Mouse (Mus musculus): ENCODE data around the gene Emc6. TPM values are rescaled to one million over a fixed set of nuclear protein-coding genes. Genes with fewer than 3 reads are reported as not detected.

Emc6 gene
- total RNA-seq, 2 experiments from 2014 or later, result 78.3 to 84.4 TPM

DNA sequence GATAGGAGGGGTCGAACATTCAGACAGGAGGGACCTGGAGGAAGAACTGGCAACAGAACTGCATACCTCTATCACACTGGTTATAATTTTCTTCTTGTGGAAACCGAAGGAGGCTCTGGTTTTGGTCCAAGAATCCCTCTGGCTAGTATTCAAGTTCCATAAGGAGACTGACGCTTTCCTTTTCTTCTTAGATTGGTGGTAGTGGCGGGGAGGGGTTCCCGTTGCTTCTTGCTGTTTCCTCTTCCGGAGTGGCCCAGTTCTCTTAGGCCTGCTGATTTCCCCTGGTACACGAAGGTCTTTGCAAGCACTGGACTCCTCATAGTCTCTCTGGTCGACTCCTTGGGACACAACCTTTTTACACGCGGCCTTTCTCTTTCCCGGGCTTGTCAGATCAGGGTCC is 39.7 kb downstream of the Emc6 start:
- DNase-seq (ENCODE audit: low spot score), result no peak
- intact Hi-C loops (cut with DNase I), result loop anchor here (5.0 kb wide), 2 partner anchors 35 to 145 kb away; no protein-coding TSS in a partner anchor

DNA sequence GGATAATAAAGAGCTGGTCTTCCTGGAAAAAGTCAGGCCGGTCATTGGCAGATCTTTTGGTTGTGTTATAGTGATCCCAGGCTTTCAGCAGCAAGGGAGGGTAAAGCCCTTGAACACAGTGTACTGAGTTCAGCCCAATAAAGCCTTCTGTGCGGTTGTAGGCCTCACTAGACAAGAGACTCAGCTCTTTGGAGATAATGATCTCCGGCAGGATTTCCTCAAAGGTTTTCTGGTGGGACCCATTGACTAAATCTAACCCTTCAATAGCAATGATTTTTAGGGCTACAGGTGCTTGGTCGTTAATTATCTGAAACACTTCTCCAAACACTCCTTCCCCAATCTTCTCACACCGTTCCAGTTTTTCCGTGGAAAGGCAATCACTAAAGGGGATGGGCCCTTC is 40.2 kb downstream of the Emc6 start:
- no peak for DNase-seq (ENCODE audit: low spot score)
- intact Hi-C loops (cut with DNase I), result loop anchor here (5.0 kb wide), 2 partner anchors 36 to 146 kb away; no protein-coding TSS in a partner anchor

DNA sequence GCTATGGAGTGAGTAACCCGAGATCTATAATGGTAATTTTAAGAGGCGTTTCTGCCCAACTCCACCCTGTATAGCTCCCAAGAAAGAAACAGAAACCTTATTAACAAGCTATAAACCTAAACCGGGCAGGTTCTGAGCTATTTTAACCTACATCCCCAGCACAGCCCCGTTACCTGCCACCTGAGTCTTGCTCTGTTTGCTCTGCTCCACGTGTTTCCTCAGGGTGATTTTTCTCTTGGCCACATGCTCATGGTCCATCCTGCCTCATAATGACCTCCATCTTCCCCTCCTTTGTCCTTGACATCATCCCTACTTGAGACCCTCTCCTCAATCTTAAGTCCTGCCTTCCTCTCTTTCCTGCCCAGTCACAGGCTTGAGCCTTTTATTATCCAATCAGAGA is 42.6 kb downstream of the Emc6 start:
- DNase-seq (ENCODE audit: low spot score), result no peak
- intact Hi-C loops (cut with DNase I), result no loop called here

DNA sequence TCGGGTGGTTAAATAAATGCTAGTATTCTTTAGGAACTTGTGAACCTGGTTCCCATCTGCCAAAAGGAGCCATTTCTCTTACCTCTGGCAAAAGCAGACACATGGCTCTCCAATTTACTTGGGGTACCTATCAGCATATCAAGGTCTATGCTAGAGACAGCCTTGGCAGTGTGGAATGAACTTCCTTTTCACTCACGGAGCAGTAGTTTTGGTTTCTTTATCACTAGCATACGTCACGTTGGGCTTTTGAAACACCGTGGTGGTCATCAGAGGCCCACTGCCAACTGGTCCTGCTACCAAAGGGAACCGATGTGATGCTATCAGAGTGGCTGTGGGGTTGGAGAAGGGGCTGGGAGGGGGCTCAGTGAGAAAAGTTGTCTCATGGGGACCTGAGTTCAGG is 43.8 kb downstream of the Emc6 start:
- intact Hi-C loops (cut with DNase I), result no loop called here
- DNase-seq (ENCODE audit: low spot score), result no peak

DNA sequence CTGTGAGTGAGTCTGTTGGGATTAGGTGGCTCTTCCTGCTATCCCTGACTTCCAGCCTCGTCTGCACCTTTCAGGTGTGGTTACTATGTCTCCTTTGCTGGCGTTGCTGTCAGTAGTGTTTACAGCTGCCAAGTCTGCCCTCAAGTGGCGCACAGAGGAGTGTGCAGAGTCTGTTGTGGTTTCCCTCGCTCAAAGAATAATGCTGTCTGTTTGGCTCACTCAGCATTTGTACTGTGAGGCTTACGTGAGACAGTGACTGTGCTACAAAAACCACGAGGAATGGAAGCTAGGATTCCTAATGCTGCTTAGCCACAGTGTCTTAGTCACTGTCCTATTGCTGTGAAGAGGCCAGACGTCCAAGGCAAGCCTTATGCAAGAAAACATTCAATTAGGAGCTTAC is 45.8 kb downstream of the Emc6 start:
- DNase-seq (ENCODE audit: low spot score), result no peak
- intact Hi-C loops (cut with DNase I), result no loop called here

DNA sequence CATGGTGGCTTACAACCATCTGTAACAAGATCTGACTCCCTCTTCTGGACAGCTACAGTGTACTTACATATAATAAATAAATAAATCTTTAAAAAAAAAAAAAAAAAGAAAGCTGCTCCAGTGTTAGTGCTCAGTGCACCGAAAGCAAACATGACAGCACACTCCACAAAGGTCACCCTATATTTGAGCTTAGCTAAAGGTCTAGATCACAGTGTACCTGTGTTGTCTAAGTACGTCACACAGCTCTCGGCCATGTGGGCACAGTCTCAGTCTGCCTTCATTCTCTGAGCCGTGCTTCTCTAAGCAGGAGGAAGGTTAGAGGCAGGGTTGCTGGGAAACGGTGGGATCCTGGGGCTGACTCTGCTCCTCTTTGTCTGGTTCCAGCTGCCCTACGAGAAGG is 50.3 kb downstream of the Emc6 start:
- intact Hi-C loops (cut with DNase I), result no loop called here
- no peak for DNase-seq (ENCODE audit: low spot score)

Other genes starting within 250 kb of the Emc6 start
- 10 to 100 TPM; 11.5 to 12.2 TPM for gene Atp2a3, start 215.9 kb downstream of the Emc6 start, total RNA-seq (2021)
- under 1 TPM; 0.29 to 0.50 TPM for gene P2rx1, start 177.9 kb downstream of the Emc6 start, total RNA-seq (2021)
- 1 to 10 TPM in 1 of 2 experiments, under 1 TPM in 1; 0.95 to 1.2 TPM for gene Camkk1, start 158.0 kb downstream of the Emc6 start, total RNA-seq (2021)
- 1 to 10 TPM; 5.6 to 6.2 TPM for gene Ncbp3, start 129.3 kb downstream of the Emc6 start, total RNA-seq (2021)
- gene Itgae, start 86.5 kb downstream of the Emc6 start, total RNA-seq (2021), result under 1 TPM; 0.08 to 0.16 TPM
- gene Haspin, start 38.7 kb downstream of the Emc6 start, total RNA-seq (2021), result under 1 TPM; 0.17 to 0.34 TPM
- gene P2rx5, start 16.6 kb downstream of the Emc6 start, total RNA-seq (2021), result 10 to 100 TPM; 13.0 to 13.3 TPM
- 10 to 100 TPM; 45.9 to 50.0 TPM for gene Tax1bp3, start within 50 bp of the Emc6 start, total RNA-seq (2021)
- gene Ctns, start 22.0 kb upstream of the Emc6 start, total RNA-seq (2021), result 10 to 100 TPM; 12.1 to 14.3 TPM
- gene Shpk, start 22.4 kb upstream of the Emc6 start, total RNA-seq (2021), result 1 to 10 TPM; 1.4 TPM
- not detected for gene Trpv1, start 57.3 kb upstream of the Emc6 start, total RNA-seq (2021)
- under 1 TPM; 0.03 to 0.05 TPM for gene Trpv3, start 90.4 kb upstream of the Emc6 start, total RNA-seq (2021)
- 1 to 10 TPM; 1.3 to 1.4 TPM for gene Aspa, start 152.6 kb upstream of the Emc6 start, total RNA-seq (2021)
- gene Gm49340, start 152.7 kb upstream of the Emc6 start, total RNA-seq (2021), result not detected
- gene Spata22, start 152.7 kb upstream of the Emc6 start, total RNA-seq (2021), result not detected
- not detected for gene Olfr20, start 173.7 kb upstream of the Emc6 start, total RNA-seq (2021)
- not detected for gene Olfr376, start 194.2 kb upstream of the Emc6 start, total RNA-seq (2021)
- not detected for gene Olfr1, start 222.6 kb upstream of the Emc6 start, total RNA-seq (2021)

Data from heart, postnatal 25 days (tissue).